Mouse (Mus musculus) activated CD4-positive, CD25-positive, alpha-beta regulatory T cell, adult 9 weeks (primary cell): Measurements from ENCODE around the gene Rybp. TPM values are rescaled to one million over a fixed set of nuclear protein-coding genes. Genes with fewer than 3 reads are reported as not detected.

ENCODE experiments used
- polyA plus RNA-seq: library from polyadenylated mRNA; unstranded; fragments of 100-300 nt; shearing (Covaris generic); gene quantifications from one replicate; pipeline ENCODE4 v1.2.1, GENCODE M21; 2017

The Rybp gene
- polyA plus RNA-seq = 2.8 TPM

DNA sequence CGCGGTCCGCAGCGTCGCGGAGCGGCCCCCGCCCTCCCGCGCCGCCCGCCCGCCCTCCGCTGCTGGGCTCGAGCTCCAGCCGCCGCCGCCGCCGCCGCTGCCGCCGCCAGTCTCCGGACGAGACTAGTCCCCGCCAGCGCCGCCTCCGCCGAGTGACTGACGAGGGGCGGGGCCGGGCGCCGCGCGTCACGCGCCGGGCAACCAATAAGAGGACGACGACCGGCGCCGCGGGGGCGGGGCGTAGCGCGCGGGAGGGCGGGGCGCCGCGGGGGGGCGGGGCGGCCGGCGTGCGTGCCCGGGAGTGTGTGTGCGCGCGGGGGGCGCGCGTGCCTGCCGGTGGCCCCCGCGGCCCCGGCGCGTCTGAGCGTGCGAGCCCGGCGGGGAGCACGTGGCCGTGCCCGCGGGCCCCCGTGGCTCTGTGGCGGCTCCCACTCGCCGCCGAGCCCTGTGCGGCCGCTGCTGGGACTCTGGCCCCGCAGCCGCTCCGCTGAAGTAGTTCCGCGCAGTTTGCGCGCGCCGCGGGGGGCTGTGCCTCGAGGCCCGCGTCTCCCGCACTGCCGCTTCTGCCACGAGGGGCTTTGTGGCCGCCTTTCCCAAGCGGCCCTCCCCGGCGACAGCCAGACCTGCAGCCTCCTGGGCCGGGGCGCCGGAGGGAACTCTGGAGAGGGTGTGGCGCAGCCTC, at the start of gene Rybp:
Rybp (minus strand) TSS at position 152 of the 682 bp plus-strand sequence.

